Mouse (Mus musculus) hindbrain, embryonic 13.5 days (tissue): ENCODE data around the gene Dnajb8. TPM values are rescaled to one million over a fixed set of nuclear protein-coding genes. Genes with fewer than 3 reads are reported as not detected.

Experiments
- ATAC-seq: fragments of 200-750 bp; cut with Nextera tagmentation; 2 replicates; pipeline ENCODE4 v1.8.0; 2017; ENCODE audit warnings: moderate TSS enrichment; ENCODE audit not compliant: low FRiP score
- H3K27ac ChIP-seq: fragments of 300-500 bp; sonication (generic); 2 replicates; pipeline ENCODE4 v1.5.1; 2015; ENCODE audit warnings: inconsistent platforms, mild to moderate bottlenecking, moderate library complexity
- H3K27me3 ChIP-seq: fragments of 300-500 bp; sonication (generic); 2 replicates; pipeline ENCODE4 v1.6.1; 2015; ENCODE audit warnings: mild to moderate bottlenecking, inconsistent platforms
- H3K36me3 ChIP-seq: fragments of 300-500 bp; sonication (generic); 2 replicates; pipeline ENCODE4 v1.6.1; 2015; ENCODE audit warnings: mild to moderate bottlenecking, inconsistent platforms
- H3K4me1 ChIP-seq: fragments of 300-500 bp; sonication (generic); replicated peaks from 2 replicates; pipeline ENCODE4 v1.6.1; 2015; ENCODE audit warnings: inconsistent platforms
- H3K4me2 ChIP-seq: fragments of 300-500 bp; sonication (generic); 2 replicates; pipeline ENCODE4 v1.6.1; 2015; ENCODE audit warnings: inconsistent platforms, mild to moderate bottlenecking, moderate library complexity
- H3K4me3 ChIP-seq: fragments of 300-500 bp; sonication (generic); 2 replicates; pipeline ENCODE4 v1.5.1; 2015; ENCODE audit warnings: mild to moderate bottlenecking, inconsistent platforms
- H3K9ac ChIP-seq: fragments of 300-500 bp; sonication (generic); 2 replicates; pipeline ENCODE4 v1.6.1; 2015; ENCODE audit warnings: mild to moderate bottlenecking, inconsistent platforms
- H3K9me3 ChIP-seq: fragments of 300-500 bp; sonication (generic); 2 replicates; pipeline ENCODE4 v1.6.1; 2016; ENCODE audit warnings: inconsistent platforms
- WGBS: fragments of 180-500 bp; shearing (Covaris S2); methylation state at CpG from one replicate; pipeline ENCODE4 v1.1.7; 2015; 5-methylcytosine and 5-hydroxymethylcytosine counted together
- polyA plus RNA-seq: library from polyadenylated mRNA; unstranded; fragments of >200 nt; fragmentation: Nextera tagmentation; extraction: Ambion mirVana; gene quantifications from 2 replicates; pipeline ENCODE4 v1.2.1, GENCODE M21; 2015

Dnajb8 gene
- polyA plus RNA-seq, 1 experiment from 2014 or later, result not detected

DNA sequence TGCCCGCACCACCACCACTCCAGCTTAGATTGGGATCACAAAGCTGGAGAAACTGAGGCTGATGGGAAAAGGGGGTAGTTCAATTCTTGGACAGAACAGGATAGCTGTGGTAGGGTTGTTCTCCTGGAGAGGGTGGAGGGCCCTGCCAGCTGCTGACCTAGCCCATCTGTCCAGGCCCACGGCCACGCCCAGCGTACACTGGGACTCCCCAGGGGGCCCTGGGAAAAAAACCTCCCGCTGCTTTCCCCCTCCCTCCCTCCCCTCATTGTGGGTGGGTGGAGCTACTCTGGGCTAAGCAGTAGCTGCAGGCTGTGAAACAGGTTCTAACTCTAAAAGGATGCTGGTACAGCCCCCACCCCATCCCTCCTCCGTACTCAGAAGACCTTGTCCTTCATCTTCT lies 6.3 kb upstream of the Dnajb8 start:
- Histone ChIP-seq H3K4me1 (no peaks in the 10 kb centered on the region), H3K9me3 (peaks cover 3% of the 10 kb centered on the region; the same call in 1 of the 2 replicates), H3K27me3 (peaks cover 8% of the 10 kb centered on the region; the same call in 1 of the 2 replicates), H3K4me3 (no peak overlapping the region), H3K4me2 (no peak overlapping the region), H3K36me3 (no peaks in the 10 kb centered on the region), H3K27ac (no peak overlapping the region), H3K9ac (no peak overlapping the region)
- 31% methylated on average over 6 of the region's 6 CpGs for WGBS
- no peak for ATAC-seq

DNA sequence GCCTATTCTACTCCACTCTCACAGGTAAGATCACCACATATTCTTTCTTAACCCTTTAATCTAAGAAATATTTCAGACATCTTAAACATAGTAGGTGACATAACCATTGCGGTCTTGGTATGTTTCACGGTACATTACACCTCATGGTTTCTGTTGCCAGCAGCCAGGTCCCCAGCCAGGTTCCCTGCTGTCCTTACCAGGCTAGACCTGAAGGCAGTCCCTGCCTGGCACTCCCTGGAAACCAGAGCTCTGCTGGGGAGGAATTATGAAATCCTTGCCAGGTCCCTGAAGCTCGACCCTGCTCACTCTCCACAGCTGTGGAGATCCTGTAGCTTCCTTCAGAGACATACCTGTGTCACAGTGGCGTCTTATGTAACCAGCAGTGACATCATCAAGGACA lies 5.9 kb upstream of the Dnajb8 start:
- WGBS, result 85% methylated on average over 4 of the region's 4 CpGs
- Histone ChIP-seq H3K4me1 (no peaks in the 10 kb centered on the region), H3K36me3 (no peaks in the 10 kb centered on the region), H3K27me3 (peaks cover 8% of the 10 kb centered on the region; the same call in 1 of the 2 replicates), H3K9ac (no peak overlapping the region), H3K4me3 (no peak overlapping the region), H3K4me2 (no peak overlapping the region), H3K27ac (no peak overlapping the region), H3K9me3 (peaks cover 3% of the 10 kb centered on the region; the same call in 1 of the 2 replicates)
- no peak for ATAC-seq

DNA sequence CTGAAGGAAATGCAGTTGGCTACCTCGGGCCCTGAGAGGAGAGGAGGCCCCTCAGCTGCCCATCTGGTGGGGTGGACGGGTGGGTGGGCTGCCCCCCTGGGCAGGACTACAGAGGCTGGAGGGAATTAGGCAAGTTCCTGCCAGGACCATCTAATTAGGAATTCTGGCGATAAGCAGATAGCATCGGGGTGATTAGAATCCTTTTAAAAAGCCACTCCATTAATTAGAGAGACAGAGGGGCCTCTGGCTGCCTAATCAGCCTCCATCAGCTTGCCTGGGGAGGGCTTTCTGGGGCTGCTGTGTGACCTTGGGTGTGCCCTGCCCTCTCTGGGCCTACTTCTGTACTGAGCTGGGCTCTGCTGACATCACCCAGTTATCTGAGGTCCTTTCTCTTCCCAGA lies 3.0 kb upstream of the Dnajb8 start:
- Histone ChIP-seq H3K27me3 (peaks cover 8% of the 10 kb centered on the region; the same call in 1 of the 2 replicates), H3K36me3 (no peaks in the 10 kb centered on the region), H3K9ac (no peak overlapping the region), H3K4me1 (no peaks in the 10 kb centered on the region), H3K9me3 (peaks cover 3% of the 10 kb centered on the region; the same call in 1 of the 2 replicates), H3K4me3 (no peak overlapping the region), H3K4me2 (no peak overlapping the region), H3K27ac (no peak overlapping the region)
- no peak for ATAC-seq
- 25% methylated on average over 4 of the region's 4 CpGs for WGBS

DNA sequence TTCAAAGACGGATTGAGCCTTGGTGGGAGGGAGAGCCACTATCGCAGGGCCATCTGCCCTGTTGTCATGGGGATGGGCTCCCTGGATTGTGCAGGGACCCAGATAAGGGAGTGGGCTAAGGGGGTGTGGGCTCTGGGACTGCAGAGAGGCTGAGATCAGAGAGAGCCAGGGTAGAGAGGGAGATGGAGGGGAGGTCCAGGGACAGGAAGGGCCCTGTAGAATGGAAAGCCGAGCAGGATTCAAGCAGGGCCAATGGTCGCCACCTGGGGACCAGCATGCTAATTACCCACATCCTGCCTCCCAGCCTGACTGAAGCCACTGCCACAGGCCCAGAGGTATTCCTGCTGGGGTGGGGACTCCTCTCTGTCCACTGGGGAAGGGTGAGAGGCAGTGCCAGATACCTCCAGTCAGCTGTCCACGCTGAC lies 4.5 kb downstream of the Dnajb8 start:
- Histone ChIP-seq H3K9ac (no peak overlapping the region), H3K9me3 (no peaks in the 10 kb centered on the region), H3K36me3 (no peaks in the 10 kb centered on the region), H3K4me1 (peaks cover 12% of the 10 kb centered on the region), H3K4me2 (no peak overlapping the region), H3K4me3 (no peak overlapping the region), H3K27ac (0 out of 2 replicates have a peak overlapping the region, but pooled peaks have one; percentile 23), H3K27me3 (peaks cover 16% of the 10 kb centered on the region; the same call in 1 of the 2 replicates)
- peak; percentile 79 for ATAC-seq
- 13% methylated on average over 5 of the region's 5 CpGs for WGBS

DNA sequence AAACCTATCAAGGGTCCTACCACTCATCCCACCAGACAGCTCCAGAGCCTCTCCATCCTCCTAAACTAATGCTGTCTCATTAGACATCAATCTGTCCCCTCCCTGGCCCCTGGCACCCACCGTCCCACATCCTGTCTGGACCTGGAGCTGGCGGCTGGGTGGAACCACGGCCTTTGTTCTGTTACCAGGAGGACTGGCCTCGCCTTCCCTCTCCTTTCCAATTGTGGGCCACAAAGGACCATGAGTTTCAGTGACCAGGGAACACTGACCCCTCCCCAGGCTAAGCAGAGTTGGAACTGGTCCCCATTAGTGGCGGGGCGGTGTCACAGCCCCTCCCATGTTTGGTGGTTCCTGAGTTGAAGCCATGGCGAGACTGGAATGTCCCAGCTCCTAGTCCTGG lies 5.5 kb downstream of the Dnajb8 start:
- Histone ChIP-seq H3K36me3 (no peaks in the 10 kb centered on the region), H3K4me2 (no peak overlapping the region), H3K4me1 (peaks cover 12% of the 10 kb centered on the region), H3K4me3 (no peak overlapping the region), H3K9me3 (no peaks in the 10 kb centered on the region), H3K9ac (no peak overlapping the region), H3K27me3 (peaks cover 23% of the 10 kb centered on the region), H3K27ac (no peak overlapping the region)
- 65% methylated on average over 7 of the region's 7 CpGs for WGBS
- ATAC-seq, result no peak

DNA sequence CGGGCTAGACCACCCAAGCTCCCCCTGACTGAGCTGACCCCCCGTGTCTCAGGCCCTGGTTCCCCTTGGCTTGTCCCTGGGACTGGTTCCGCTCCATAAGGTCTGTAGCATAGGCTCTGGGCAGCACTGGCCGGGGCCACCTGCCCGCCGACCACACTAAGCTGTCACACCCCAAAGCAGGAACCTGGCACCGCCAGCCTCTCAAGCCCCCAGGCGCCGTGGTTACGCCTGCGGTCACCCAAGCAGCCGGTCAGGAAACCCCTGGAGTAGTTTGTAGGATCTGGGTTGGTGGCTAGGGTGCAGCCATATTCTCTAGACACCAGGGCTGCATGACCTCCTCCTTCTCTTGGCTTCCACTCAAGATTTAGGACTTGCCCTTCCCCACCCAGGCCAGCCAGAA lies 7.2 kb downstream of the Dnajb8 start:
- H3K4me1 ChIP-seq, result peaks cover 12% of the 10 kb centered on the region
- H3K27ac ChIP-seq, result no peak overlapping the region
- H3K9ac ChIP-seq, result no peak overlapping the region
- peaks cover 36% of the 10 kb centered on the region for H3K27me3 ChIP-seq
- H3K4me2 ChIP-seq, result no peak overlapping the region
- ATAC-seq, result no peak
- 85% methylated on average over 12 of the region's 12 CpGs for WGBS
- no peaks in the 10 kb centered on the region for H3K36me3 ChIP-seq
- H3K9me3 ChIP-seq, result no peaks in the 10 kb centered on the region
- H3K4me3 ChIP-seq, result no peak overlapping the region

DNA sequence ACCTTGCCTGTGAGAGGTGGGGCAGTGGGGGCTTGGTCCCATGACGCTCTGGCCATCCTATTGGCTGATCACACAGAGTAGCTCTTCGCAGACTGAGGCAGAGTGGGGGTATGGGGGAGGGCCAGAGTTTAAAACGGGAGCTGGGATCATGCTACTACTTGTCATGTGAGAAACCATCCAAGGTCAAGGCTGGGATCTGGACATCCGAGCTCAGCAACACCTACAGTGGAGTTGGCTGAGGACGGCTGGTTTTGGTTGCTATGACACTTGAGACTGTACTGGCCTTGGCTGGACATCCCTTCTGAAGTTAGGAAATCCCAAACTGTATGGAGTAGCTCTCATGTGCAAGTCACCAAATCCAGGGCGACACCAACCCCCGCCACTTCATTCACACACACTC lies 9.8 kb downstream of the Dnajb8 start:
- Histone ChIP-seq H3K4me1 (peaks cover 19% of the 10 kb centered on the region), H3K9me3 (no peaks in the 10 kb centered on the region), H3K36me3 (no peaks in the 10 kb centered on the region), H3K4me2 (no peak overlapping the region), H3K27ac (no peak overlapping the region), H3K27me3 (peaks cover 57% of the 10 kb centered on the region), H3K9ac (no peak overlapping the region), H3K4me3 (no peak overlapping the region)
- WGBS, result 90% methylated on average over 7 of the region's 7 CpGs
- ATAC-seq, result no peak

DNA sequence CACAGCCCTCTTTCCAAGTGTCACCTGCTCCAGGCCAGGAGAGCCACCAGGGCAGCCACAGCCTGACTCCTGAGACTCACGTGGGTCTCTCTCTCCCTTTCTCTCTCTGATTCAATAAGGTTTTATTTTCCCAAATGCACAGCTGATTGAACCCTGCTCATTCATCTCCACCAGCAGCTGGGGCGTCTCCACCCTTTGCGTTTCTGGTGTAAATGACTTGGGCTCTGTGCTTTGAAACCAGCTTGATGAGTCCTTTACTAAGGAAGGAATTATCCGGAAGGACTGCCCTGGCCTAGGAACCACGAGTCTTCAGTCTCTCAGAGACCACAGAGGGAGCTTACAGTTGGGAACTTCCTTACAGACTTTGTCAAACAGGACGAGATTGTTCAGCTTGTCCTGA lies 10.2 kb downstream of the Dnajb8 start:
- H3K4me1 ChIP-seq, result peaks cover 15% of the 10 kb centered on the region
- no peak overlapping the region for H3K27ac ChIP-seq
- H3K4me3 ChIP-seq, result no peak overlapping the region
- no peak overlapping the region for H3K4me2 ChIP-seq
- WGBS, result 58% methylated on average over 6 of the region's 6 CpGs
- peaks cover 60% of the 10 kb centered on the region for H3K27me3 ChIP-seq
- H3K9me3 ChIP-seq, result no peaks in the 10 kb centered on the region
- no peak overlapping the region for H3K9ac ChIP-seq
- no peak for ATAC-seq
- H3K36me3 ChIP-seq, result no peaks in the 10 kb centered on the region

DNA sequence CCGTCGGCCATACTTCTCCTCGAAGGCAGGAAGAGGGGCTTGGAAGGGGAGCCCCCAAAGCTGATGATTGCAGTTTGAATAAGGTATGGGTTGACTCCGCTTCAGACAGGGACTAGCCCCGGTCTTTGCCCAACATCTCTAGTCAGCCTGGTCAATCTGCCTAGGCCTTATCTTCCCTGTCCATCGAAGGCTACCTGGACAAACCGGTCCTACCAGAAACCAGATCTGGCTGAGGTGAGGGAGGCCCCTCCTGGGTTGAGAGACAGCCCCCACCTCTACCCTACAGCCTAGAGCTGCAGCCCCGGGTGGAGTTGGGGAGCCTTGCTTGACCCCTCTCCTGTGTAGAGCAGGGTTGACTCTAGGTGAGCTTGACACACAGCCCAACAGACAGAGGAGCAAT lies 11.9 kb downstream of the Dnajb8 start:
- Histone ChIP-seq H3K4me2 (no peak overlapping the region), H3K27ac (no peak overlapping the region), H3K27me3 (peaks cover 71% of the 10 kb centered on the region), H3K36me3 (no peaks in the 10 kb centered on the region), H3K4me3 (no peak overlapping the region), H3K4me1 (peaks cover 15% of the 10 kb centered on the region), H3K9ac (no peak overlapping the region), H3K9me3 (no peaks in the 10 kb centered on the region)
- WGBS, result 80% methylated on average over 8 of the region's 8 CpGs
- ATAC-seq, result no peak

DNA sequence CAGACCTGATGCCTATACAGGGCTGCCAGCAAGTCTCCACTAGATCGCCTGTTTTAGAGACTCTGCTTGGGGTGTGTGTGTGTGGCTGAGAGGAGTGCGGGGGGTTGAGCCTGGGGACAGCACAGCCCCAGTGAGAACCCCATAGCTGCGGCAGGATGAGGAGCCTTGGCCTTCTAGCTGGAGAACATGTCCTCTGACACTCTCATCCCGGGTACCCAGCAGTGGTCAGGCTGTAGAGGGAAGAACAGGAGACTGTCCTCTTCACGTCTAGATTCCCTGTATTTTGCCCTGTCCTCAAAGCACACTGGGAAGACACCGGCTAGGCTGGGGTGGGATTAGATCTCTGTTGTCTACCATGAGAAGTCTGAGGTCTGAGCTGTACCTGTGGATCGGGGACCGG lies 13.4 kb downstream of the Dnajb8 start:
- ATAC-seq, result no peak
- Histone ChIP-seq H3K4me3 (no peak overlapping the region), H3K27me3 (peaks cover 78% of the 10 kb centered on the region), H3K4me2 (no peak overlapping the region), H3K9me3 (no peaks in the 10 kb centered on the region), H3K4me1 (peaks cover 15% of the 10 kb centered on the region), H3K9ac (peak overlapping the region; percentile 56; the same call in 1 of the 2 replicates), H3K36me3 (no peaks in the 10 kb centered on the region), H3K27ac (no peak overlapping the region)
- 19% methylated on average over 8 of the region's 8 CpGs for WGBS

DNA sequence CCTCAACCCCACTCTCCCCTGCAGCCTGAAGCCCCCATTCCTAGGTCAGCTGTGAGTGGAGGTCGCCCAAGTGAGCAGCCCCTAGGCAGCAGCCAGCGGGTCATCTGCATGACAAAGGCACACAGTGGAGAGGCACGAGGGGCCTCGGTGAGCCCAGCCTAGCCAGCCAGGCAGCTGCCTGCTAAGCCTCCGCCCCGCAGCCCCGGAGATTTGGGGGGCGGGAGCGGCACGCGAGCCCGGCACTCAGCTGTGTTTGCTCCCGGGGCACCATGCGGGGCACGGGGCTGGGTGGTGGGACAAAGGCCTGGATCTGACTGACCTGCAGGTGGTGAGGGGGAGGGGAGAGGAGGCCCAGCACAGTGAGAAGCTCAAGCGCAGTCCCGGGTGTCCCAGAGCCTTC lies 13.9 kb downstream of the Dnajb8 start:
- peak overlapping the region; percentile 46 for H3K4me2 ChIP-seq
- H3K27me3 ChIP-seq, result peaks cover 83% of the 10 kb centered on the region
- peak overlapping the region; percentile 19; the same call in 1 of the 2 replicates for H3K4me3 ChIP-seq
- ATAC-seq, result peak; percentile 64
- no peak overlapping the region for H3K27ac ChIP-seq
- H3K9ac ChIP-seq, result peak overlapping the region; percentile 56
- H3K9me3 ChIP-seq, result no peaks in the 10 kb centered on the region
- WGBS, result 2% methylated on average over 17 of the region's 17 CpGs
- no peaks in the 10 kb centered on the region for H3K36me3 ChIP-seq
- H3K4me1 ChIP-seq, result peaks cover 15% of the 10 kb centered on the region

DNA sequence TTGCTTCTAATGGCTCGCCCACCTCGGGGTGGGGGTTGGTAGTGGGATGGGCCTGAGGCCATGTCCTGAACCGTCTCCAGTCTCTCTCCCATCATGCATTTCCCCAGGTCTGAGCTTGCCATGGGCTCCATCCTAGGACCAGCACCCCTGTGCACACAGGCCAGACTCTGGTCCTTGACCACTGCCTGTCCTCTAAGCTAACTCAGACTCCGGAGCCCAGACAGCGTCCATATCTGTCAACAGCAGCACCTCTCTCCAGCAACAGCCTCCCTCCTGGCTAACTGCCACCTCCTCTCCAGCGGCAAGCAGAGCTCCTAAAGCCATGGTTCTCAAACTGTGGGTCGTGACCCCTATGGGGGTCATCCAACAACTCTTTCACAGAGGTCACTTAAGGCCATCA lies 14.4 kb downstream of the Dnajb8 start:
- WGBS, result 9% methylated on average over 7 of the region's 7 CpGs
- 0 out of 2 replicates have a peak, but pooled peaks have one; percentile 33 for ATAC-seq
- H3K4me2 ChIP-seq, result peak overlapping the region; percentile 46; the same call in 1 of the 2 replicates
- H3K27ac ChIP-seq, result no peak overlapping the region
- no peaks in the 10 kb centered on the region for H3K9me3 ChIP-seq
- peaks cover 15% of the 10 kb centered on the region for H3K4me1 ChIP-seq
- peaks cover 85% of the 10 kb centered on the region for H3K27me3 ChIP-seq
- peak overlapping the region; percentile 56; the same call in 1 of the 2 replicates for H3K9ac ChIP-seq
- no peaks in the 10 kb centered on the region for H3K36me3 ChIP-seq
- no peak overlapping the region for H3K4me3 ChIP-seq

DNA sequence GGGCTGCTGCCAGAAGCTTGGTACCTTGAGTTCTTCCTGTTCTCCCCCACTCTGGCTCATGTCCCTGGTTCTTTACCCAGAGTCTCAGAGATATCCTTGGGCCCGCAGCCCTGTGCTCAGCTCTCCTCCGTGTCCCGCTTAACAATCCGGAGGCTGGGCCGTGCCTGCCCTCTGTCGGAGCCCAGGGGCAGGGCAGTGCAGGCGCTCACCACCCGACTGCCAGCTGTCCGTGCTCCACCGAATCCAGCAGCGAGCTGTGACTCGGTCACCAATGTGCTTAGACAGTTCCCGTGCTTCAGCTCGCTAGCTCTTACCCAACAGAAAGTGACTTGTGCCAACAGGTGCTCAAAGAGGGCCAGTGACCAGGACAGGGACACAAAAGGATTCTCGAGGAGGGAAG lies 20.5 kb downstream of the Dnajb8 start:
- H3K9me3 ChIP-seq, result no peaks in the 10 kb centered on the region
- no peak overlapping the region for H3K4me2 ChIP-seq
- H3K27me3 ChIP-seq, result peaks cover 63% of the 10 kb centered on the region
- H3K4me3 ChIP-seq, result no peak overlapping the region
- H3K27ac ChIP-seq, result no peak overlapping the region
- peaks cover 7% of the 10 kb centered on the region for H3K4me1 ChIP-seq
- no peaks in the 10 kb centered on the region for H3K36me3 ChIP-seq
- ATAC-seq, result peak; percentile 63
- no peak overlapping the region for H3K9ac ChIP-seq
- 2% methylated on average over 15 of the region's 15 CpGs for WGBS
